Mouse (Mus musculus): ENCODE data around the gene Cox8a. TPM values are rescaled to one million over a fixed set of nuclear protein-coding genes. Genes with fewer than 3 reads are reported as not detected.

Gene Cox8a
- polyA plus RNA-seq, 1 experiment from 2014 or later, result 1,144 TPM

DNA sequence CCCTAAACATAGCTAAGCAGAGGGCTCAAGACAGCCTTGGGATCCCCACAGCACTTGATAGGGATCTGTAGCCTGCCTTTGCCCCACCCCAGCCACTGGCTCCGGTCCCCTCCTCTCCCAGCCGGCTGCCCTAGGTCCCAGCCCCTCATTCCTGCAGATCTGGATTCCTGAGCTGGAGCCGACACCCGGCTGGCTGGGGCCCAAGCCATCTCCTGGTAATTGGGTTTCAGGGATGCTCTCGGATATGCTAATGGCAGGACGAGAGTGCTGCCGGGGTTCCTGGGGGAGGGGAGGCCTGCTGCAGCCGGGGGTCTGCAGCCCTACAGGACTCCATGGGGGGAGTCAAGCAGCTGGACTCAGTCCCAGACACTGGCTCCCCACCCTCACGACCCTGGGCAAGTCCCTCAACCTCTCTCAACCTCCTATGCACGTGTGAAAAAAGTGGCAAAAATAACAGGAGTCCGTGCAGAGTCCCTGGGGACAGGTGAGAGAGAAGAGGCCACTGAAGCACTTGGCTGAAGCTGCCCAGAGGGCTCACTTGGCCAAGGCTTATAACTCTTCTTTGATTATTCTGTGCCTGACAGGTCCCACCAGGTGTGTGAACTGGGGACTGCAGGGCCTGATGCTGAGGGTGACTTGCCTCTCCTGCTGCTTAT is 41.2 kb downstream of the Cox8a start:
- no peak overlapping the region for H3K4me2 ChIP-seq (replicated peaks; ENCODE audit: low read depth, low read length)
- H3K9ac ChIP-seq (replicated peaks; ENCODE audit: low read depth, low read length), result no peak overlapping the region
- H3K4me3 ChIP-seq (ENCODE audit: low read depth, low read length), result no peak overlapping the region
- no peak overlapping the region for H3K27ac ChIP-seq (ENCODE audit: low read length)
- H3K36me3 ChIP-seq (ENCODE audit: control insufficient read depth, insufficient read depth, low read length), result no peaks in the 10 kb centered on the region
- H3K27me3 ChIP-seq (ENCODE audit: control insufficient read depth, insufficient read depth, low read length), result no peaks in the 10 kb centered on the region
- H3K4me1 ChIP-seq (ENCODE audit: control insufficient read depth, insufficient read depth, low read length), result peaks cover 22% of the 10 kb centered on the region
- ATAC-seq (ENCODE audit: insufficient number of reproducible peaks, insufficient read depth, low FRiP score, low read depth), result 0 out of 2 replicates have a peak, but pooled peaks have one; percentile 11
- H3K9me3 ChIP-seq (ENCODE audit: control insufficient read depth, low read depth, low read length), result no peaks in the 10 kb centered on the region
- 11% methylated on average over 11 of the region's 11 CpGs for WGBS

- Histone ChIP-seq H3K9me3 (ENCODE audit: control insufficient read depth, low read depth, low read length) (no peaks in the 10 kb centered on the region), H3K4me3 (ENCODE audit: low read depth, low read length) (no peak overlapping the region), H3K4me1 (ENCODE audit: control insufficient read depth, insufficient read depth, low read length) (peaks cover 24% of the 10 kb centered on the region), H3K9ac (replicated peaks; ENCODE audit: low read depth, low read length) (no peak overlapping the region), H3K36me3 (ENCODE audit: control insufficient read depth, insufficient read depth, low read length) (no peaks in the 10 kb centered on the region), H3K4me2 (replicated peaks; ENCODE audit: low read depth, low read length) (no peak overlapping the region), H3K27me3 (ENCODE audit: control insufficient read depth, insufficient read depth, low read length) (no peaks in the 10 kb centered on the region), H3K27ac (ENCODE audit: low read length) (no peak overlapping the region)
- WGBS, result 19% methylated on average over 13 of the region's 13 CpGs
- peak; percentile 84 for ATAC-seq (ENCODE audit: insufficient number of reproducible peaks, insufficient read depth, low FRiP score, low read depth)
These were observed 45.2 kb downstream of the Cox8a start for GRCm38 (mm10) chr19:7172051-7172866.

GRCm38 (mm10) chr19:7171447-7171846 is 46.0 kb downstream of the Cox8a start:
- H3K9ac ChIP-seq (replicated peaks; ENCODE audit: low read depth, low read length), result no peak overlapping the region
- no peaks in the 10 kb centered on the region for H3K36me3 ChIP-seq (ENCODE audit: control insufficient read depth, insufficient read depth, low read length)
- ATAC-seq (ENCODE audit: insufficient number of reproducible peaks, insufficient read depth, low FRiP score, low read depth), result no peak
- H3K4me3 ChIP-seq (ENCODE audit: low read depth, low read length), result no peak overlapping the region
- no peak overlapping the region for H3K4me2 ChIP-seq (replicated peaks; ENCODE audit: low read depth, low read length)
- H3K9me3 ChIP-seq (ENCODE audit: control insufficient read depth, low read depth, low read length), result no peaks in the 10 kb centered on the region
- H3K27ac ChIP-seq (ENCODE audit: low read length), result no peak overlapping the region
- H3K27me3 ChIP-seq (ENCODE audit: control insufficient read depth, insufficient read depth, low read length), result no peaks in the 10 kb centered on the region; the same call in 1 of the 2 replicates
- H3K4me1 ChIP-seq (ENCODE audit: control insufficient read depth, insufficient read depth, low read length), result peaks cover 24% of the 10 kb centered on the region
- 14% methylated on average over 8 of the region's 8 CpGs for WGBS

DNA sequence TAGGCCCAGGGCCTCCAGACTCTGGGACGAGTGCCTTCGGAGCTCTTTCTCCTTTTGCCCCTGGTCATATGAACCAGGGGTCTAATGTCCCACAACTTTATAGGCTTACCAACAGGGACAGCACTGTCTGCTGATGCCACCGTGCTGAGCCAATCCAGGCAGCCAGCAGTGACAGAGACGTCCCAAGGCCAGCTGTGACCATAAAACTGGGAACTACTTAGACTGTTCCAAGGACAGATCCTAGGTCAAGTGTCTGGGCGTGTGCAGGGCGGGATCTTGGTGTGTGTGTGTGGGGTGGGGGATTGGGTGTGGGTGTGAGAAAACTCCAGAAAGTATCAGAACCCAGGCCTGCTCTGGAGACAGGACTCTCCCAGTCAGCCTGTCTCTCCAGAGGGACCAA is 46.5 kb downstream of the Cox8a start:
- Histone ChIP-seq H3K4me1 (ENCODE audit: control insufficient read depth, insufficient read depth, low read length) (peaks cover 21% of the 10 kb centered on the region), H3K9ac (replicated peaks; ENCODE audit: low read depth, low read length) (no peak overlapping the region), H3K27ac (ENCODE audit: low read length) (no peak overlapping the region), H3K27me3 (ENCODE audit: control insufficient read depth, insufficient read depth, low read length) (no peaks in the 10 kb centered on the region; the same call in 1 of the 2 replicates), H3K4me3 (ENCODE audit: low read depth, low read length) (no peak overlapping the region), H3K36me3 (ENCODE audit: control insufficient read depth, insufficient read depth, low read length) (no peaks in the 10 kb centered on the region), H3K9me3 (ENCODE audit: control insufficient read depth, low read depth, low read length) (no peaks in the 10 kb centered on the region), H3K4me2 (replicated peaks; ENCODE audit: low read depth, low read length) (no peak overlapping the region)
- no peak for ATAC-seq (ENCODE audit: insufficient number of reproducible peaks, insufficient read depth, low FRiP score, low read depth)
- 68% methylated on average over 6 of the region's 6 CpGs for WGBS

DNA sequence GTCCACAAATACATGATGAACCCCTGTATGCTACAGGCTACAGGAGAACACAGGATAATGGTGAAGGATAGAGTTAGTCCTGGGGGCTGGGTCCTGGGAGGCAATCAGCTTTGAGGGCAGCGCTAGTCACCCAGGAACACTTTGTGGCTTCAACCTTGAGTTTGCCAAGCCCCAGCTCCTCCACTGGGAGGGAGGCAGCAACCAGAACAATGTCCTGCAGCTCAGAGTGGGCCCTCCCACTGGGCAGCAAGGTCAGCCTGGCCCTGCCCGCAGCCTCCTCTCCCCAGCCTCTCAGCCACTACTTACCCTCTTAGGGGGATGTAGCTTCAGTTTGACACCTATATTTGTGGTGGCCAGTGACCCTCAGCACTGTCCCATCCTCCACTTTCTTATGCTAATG is 49.0 kb downstream of the Cox8a start:
- no peak overlapping the region for H3K4me3 ChIP-seq (ENCODE audit: low read depth, low read length)
- no peaks in the 10 kb centered on the region for H3K36me3 ChIP-seq (ENCODE audit: control insufficient read depth, insufficient read depth, low read length)
- H3K9ac ChIP-seq (replicated peaks; ENCODE audit: low read depth, low read length), result no peak overlapping the region
- H3K27me3 ChIP-seq (ENCODE audit: control insufficient read depth, insufficient read depth, low read length), result no peaks in the 10 kb centered on the region; the same call in 1 of the 2 replicates
- WGBS, result 48% methylated on average over 2 of the region's 2 CpGs
- no peak overlapping the region for H3K4me2 ChIP-seq (replicated peaks; ENCODE audit: low read depth, low read length)
- no peak for ATAC-seq (ENCODE audit: insufficient number of reproducible peaks, insufficient read depth, low FRiP score, low read depth)
- H3K9me3 ChIP-seq (ENCODE audit: control insufficient read depth, low read depth, low read length), result no peaks in the 10 kb centered on the region
- no peak overlapping the region for H3K27ac ChIP-seq (ENCODE audit: low read length)
- H3K4me1 ChIP-seq (ENCODE audit: control insufficient read depth, insufficient read depth, low read length), result peaks cover 29% of the 10 kb centered on the region

DNA sequence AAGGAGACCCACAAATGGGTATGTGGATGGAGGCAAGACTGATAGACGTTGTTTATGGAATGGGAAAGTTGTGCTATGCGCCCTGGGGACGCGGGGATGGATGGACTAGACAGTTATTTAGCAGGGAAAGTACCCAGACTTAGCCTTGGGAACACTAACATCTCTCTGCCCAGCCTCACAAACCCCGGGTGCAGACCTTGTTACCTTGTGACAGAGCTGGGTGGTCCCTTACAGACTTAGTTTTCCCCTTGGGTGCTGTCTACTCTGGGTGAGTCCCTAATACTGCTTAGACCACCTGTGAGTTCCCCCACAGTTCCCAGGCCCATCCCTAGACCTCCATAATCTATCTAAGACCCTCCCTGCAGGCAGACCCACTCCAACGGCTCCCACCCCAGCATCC is 50.6 kb downstream of the Cox8a start:
- Histone ChIP-seq H3K9ac (replicated peaks; ENCODE audit: low read depth, low read length) (no peak overlapping the region), H3K4me2 (replicated peaks; ENCODE audit: low read depth, low read length) (no peak overlapping the region), H3K27me3 (ENCODE audit: control insufficient read depth, insufficient read depth, low read length) (no peaks in the 10 kb centered on the region; the same call in 1 of the 2 replicates), H3K4me3 (ENCODE audit: low read depth, low read length) (no peak overlapping the region), H3K4me1 (ENCODE audit: control insufficient read depth, insufficient read depth, low read length) (peaks cover 22% of the 10 kb centered on the region), H3K27ac (ENCODE audit: low read length) (no peak overlapping the region), H3K9me3 (ENCODE audit: control insufficient read depth, low read depth, low read length) (no peaks in the 10 kb centered on the region), H3K36me3 (ENCODE audit: control insufficient read depth, insufficient read depth, low read length) (no peaks in the 10 kb centered on the region)
- ATAC-seq (ENCODE audit: insufficient number of reproducible peaks, insufficient read depth, low FRiP score, low read depth), result no peak
- 8% methylated on average over 6 of the region's 6 CpGs for WGBS

GRCm38 (mm10) chr19:7166200-7166711 is 51.2 kb downstream of the Cox8a start:
- no peaks in the 10 kb centered on the region; the same call in 1 of the 2 replicates for H3K27me3 ChIP-seq (ENCODE audit: control insufficient read depth, insufficient read depth, low read length)
- peak overlapping the region; percentile 61 for H3K9ac ChIP-seq (replicated peaks; ENCODE audit: low read depth, low read length)
- H3K9me3 ChIP-seq (ENCODE audit: control insufficient read depth, low read depth, low read length), result no peaks in the 10 kb centered on the region
- no peak; the same call in 1 of the 2 replicates for ATAC-seq (ENCODE audit: insufficient number of reproducible peaks, insufficient read depth, low FRiP score, low read depth)
- no peak overlapping the region for H3K27ac ChIP-seq (ENCODE audit: low read length)
- H3K36me3 ChIP-seq (ENCODE audit: control insufficient read depth, insufficient read depth, low read length), result no peaks in the 10 kb centered on the region
- H3K4me3 ChIP-seq (ENCODE audit: low read depth, low read length), result peak overlapping the region; percentile 64
- WGBS, result 4% methylated on average over 14 of the region's 15 CpGs
- H3K4me2 ChIP-seq (replicated peaks; ENCODE audit: low read depth, low read length), result peak overlapping the region; percentile 98
- peaks cover 17% of the 10 kb centered on the region for H3K4me1 ChIP-seq (ENCODE audit: control insufficient read depth, insufficient read depth, low read length)

GRCm38 (mm10) chr19:7165509-7166199 is 51.8 kb downstream of the Cox8a start:
- peaks cover 14% of the 10 kb centered on the region; the same call in 1 of the 2 replicates for H3K4me1 ChIP-seq (ENCODE audit: control insufficient read depth, insufficient read depth, low read length)
- H3K9me3 ChIP-seq (ENCODE audit: control insufficient read depth, low read depth, low read length), result no peaks in the 10 kb centered on the region
- no peak; the same call in 1 of the 2 replicates for ATAC-seq (ENCODE audit: insufficient number of reproducible peaks, insufficient read depth, low FRiP score, low read depth)
- H3K36me3 ChIP-seq (ENCODE audit: control insufficient read depth, insufficient read depth, low read length), result no peaks in the 10 kb centered on the region
- peak overlapping the region; percentile 98 for H3K4me2 ChIP-seq (replicated peaks; ENCODE audit: low read depth, low read length)
- no peaks in the 10 kb centered on the region; the same call in 1 of the 2 replicates for H3K27me3 ChIP-seq (ENCODE audit: control insufficient read depth, insufficient read depth, low read length)
- H3K4me3 ChIP-seq (ENCODE audit: low read depth, low read length), result peak overlapping the region; percentile 64
- no peak overlapping the region for H3K27ac ChIP-seq (ENCODE audit: low read length)
- H3K9ac ChIP-seq (replicated peaks; ENCODE audit: low read depth, low read length), result peak overlapping the region; percentile 61
- WGBS, result under 1% methylated on average over 61 of the region's 105 CpGs

Data from stomach, embryonic 14.5 days (tissue).